Mouse (Mus musculus) frontal cortex, postnatal 10 days (tissue): Measurements from ENCODE around the gene Dner.

ENCODE experiments used
- DNase-seq, 2 experiments: peaks; one replicate each; pipeline ENCODE4 v3.0.0; 2022; ENCODE audit warnings: low spot score in 2 of 2, mixed read lengths in 1 of 2

The Dner gene

GRCm38 (mm10) chr1:84536069-84536468, 160.0 kb downstream of the Dner start:
- DNase-seq: peak in 1 of 2 experiments; percentile 25

- DNase-seq: no peak
Observed at GRCm38 (mm10) chr1:84525514-84525913, 170.5 kb downstream of the Dner start.

- no peak for DNase-seq
Observed at GRCm38 (mm10) chr1:84524413-84524812, 171.6 kb downstream of the Dner start.

DNA sequence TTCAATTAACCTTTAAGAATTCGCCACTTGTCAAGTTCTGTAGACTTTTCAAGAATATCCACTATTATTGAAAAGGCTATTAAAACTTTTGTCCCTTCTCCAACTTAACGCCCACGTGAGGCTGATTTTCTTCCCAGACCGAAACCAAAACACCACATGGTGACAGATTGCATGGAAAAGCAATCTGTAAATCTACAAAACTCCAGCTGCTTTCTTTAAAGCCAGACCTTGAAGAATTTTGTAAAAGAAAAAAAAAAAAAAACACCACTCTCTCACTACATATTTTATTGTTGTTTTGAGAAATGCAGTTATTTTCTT, 173.1 kb downstream of the Dner start:
- no peak for DNase-seq

- DNase-seq: no peak
Observed at GRCm38 (mm10) chr1:84522256-84522962, 173.6 kb downstream of the Dner start.

- DNase-seq: no peak
Observed at GRCm38 (mm10) chr1:84518347-84518746, 177.7 kb downstream of the Dner start.

GRCm38 (mm10) chr1:84513201-84513600, 182.8 kb downstream of the Dner start:
- DNase-seq: no peak

GRCm38 (mm10) chr1:84508510-84508909, 187.5 kb downstream of the Dner start:
- no peak for DNase-seq

DNA sequence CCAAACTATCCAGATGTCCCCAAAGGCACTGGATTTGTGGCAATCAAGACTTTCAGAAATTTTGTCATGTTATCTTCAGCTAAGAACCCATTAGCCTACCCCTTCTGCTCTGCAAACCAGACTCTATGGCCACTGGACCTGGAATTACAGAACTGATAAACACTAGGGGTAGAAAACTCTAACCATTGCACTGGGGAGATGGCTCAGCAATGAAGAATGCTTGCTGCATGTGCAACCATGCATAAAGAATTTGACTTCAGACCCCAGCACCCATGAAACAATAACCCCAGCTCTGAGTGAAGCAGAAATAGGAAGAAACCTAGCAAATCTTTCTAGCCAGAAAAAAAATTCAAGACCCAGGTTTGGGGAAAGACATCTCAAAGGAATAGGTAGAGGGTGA, 188.5 kb downstream of the Dner start:
- DNase-seq: no peak

DNA sequence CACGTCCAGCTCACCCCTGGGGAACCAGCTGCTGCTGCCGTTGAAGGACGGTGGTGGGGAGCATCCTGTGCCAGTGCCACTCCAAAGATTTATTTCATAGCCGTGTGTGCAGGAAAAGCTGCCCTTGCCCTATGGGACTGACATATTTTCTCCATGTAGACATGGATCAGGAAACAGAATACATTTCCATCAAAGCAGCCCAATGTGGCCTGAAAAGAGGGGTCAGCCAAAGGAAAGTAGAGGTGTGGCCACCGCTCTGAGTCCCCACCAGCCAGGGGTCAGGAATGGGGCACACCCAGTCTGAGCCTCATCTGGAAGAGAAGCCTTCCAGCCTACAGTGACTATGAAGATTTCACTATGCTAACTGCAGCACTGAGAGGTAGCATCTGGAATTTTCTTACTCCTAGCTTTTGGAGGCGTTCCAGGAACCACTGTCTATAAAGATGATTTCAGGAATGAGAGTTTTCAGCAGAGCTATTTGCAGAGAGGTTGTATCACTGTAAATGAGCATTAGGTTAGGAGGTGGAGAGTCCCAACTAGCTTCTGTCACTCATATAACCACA, 189.0 kb downstream of the Dner start:
- no peak for DNase-seq

DNA sequence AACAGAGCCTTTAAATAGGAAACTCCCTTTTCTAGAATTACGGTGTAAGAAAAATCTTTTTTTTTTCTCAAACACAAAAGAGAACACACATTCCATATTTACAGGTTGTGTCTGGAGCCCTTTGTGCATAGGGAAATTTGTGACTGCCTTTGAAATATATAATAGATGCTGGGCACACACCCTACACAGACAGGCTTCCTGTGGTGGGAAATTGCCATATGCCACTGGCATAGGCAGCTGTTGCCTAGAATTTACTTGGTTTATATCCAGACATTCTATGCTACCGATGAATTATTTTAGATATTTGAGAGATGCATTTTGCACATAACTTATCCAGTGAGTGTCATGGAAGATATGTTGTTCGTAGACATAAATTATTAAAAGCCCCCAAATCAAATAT, 195.3 kb downstream of the Dner start:
- DNase-seq: no peak

DNA sequence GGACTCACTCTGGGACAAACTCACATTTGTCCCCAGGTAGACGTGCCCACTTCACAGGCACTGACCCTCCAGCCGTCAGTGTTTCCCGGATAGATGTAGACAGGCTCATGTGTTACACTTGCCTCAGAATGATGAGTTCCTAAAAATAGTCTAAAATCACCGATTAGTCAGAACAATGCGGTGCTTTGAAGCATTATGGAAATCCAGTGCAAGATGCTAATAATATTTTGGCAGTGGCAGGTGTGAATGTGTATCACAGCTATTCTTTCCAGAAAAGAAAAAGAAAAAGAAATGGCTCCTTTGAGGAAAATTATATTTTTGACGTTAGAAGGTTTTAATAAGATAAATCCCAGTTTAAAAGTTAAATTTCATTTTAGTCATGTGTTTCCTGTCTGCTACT, 204.3 kb downstream of the Dner start:
- DNase-seq: no peak

- no peak for DNase-seq
Observed at GRCm38 (mm10) chr1:84488546-84488945, 207.5 kb downstream of the Dner start.

GRCm38 (mm10) chr1:84485066-84485465, 211.0 kb downstream of the Dner start:
- DNase-seq: no peak

DNA sequence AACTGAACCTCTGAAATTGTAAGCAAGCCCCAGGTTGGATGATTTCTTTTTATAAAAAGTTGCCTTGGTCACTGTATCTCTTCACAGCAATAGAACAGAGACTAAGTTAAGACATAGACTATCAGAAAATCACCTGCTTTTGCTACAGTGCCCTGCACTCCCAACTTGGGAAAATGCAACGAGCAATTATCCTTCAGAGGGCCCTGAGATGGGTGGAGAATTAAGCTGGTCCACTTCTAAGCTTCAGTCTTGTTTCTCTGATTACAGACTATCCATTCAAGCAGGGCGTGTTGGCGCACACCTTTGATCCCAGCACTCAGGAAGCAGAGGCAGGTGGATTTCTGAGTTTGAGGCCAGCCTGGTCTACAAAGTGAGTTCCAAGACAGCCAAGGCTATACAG, 211.4 kb downstream of the Dner start:
- no peak for DNase-seq

DNA sequence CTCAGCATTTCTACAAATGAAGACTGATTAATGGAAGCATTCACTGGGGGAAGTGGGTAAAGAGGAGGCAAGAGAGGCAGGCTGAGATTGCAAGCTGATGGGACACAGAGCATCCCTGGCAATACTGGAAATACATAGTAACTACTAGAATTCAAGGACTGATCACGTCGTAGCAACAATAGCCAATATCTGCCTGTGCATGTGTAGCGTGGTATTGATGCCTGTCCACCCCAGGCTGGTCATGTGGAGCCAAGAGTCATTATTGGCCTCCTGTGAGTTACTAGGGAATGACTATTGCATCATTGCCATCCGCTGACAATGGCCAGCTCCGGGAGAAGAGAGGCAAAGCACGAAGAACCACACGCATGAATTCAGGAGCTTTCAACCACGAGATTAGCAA, 216.0 kb downstream of the Dner start:
- DNase-seq: no peak

- no peak for DNase-seq
Observed at GRCm38 (mm10) chr1:84474274-84474673, 221.7 kb downstream of the Dner start.

- DNase-seq: no peak
Observed at GRCm38 (mm10) chr1:84472260-84472659, 223.8 kb downstream of the Dner start.

GRCm38 (mm10) chr1:84470342-84470741, 225.7 kb downstream of the Dner start:
- no peak for DNase-seq

- no peak for DNase-seq
Observed at GRCm38 (mm10) chr1:84467664-84468063, 228.4 kb downstream of the Dner start.

DNA sequence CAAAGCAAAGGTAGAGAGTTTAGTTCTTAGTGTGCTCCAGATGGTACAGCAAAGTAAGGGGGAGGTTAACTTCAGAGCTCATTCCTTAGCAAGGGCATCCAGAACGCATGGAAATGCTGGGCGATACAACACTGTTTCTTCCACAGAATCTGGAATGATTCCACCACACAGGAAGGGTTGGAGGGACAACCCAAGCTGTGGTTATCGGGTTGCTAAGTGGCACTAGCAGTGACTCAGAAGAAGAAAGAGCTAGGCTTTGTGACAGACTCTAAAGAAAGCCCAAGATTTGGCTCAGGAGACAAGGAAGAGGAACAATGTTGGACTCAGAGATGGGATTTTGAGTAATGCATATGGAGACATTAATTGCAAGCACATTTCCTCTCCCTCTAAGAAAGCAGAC, 231.3 kb downstream of the Dner start:
- DNase-seq: no peak

DNA sequence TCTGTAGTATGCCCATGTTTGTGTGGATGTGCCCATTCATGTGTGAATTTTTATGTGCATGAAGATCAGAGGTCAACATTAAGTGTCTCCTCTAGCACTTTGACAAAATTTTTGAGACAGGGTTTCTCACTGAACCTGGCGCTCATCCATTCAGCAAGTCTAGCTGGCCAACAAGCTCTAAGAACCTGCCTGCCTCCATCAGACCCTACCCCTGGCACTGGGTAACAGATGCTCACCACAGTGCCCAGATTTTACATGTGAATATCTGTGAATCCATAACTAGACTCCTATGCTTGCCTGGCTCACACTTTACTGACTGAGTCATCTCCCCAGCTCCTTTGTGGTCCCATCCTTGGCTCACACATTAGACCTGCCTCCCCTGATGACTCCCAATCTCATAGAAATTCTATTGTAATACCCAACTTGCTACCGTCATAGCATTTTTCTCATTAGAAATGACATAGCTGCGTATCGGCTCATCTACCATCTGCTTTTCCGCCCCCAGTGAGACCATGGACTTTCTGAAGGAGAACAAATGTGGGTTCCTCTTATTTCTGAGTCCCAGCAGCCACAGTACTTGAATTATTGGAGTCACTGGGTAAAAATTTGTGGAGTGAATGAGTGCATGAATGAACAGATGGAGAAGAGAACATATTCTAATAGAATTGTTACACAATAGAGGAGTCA, 231.9 kb downstream of the Dner start:
- no peak for DNase-seq

GRCm38 (mm10) chr1:84449566-84450278, 246.3 kb downstream of the Dner start:
- DNase-seq: no peak
